Mouse (Mus musculus): ENCODE results near the gene 5730596B20Rik.

- no peak for TF ChIP-seq CTCF (IDR thresholded peaks at IDR 0.05; ENCODE audit: insufficient read depth, low read depth, low read length)
- TF ChIP-seq POLR2A (IDR thresholded peaks at IDR 0.05; ENCODE audit: insufficient read depth, low read depth, low read length) = no peak
These were observed 49.4 kb downstream of the 5730596B20Rik start for GRCm38 (mm10) chr6:52226569-52227257.

Data from olfactory bulb, adult 2 months (tissue).